Mouse (Mus musculus): Measurements from ENCODE around the gene Mbd6.

DNA sequence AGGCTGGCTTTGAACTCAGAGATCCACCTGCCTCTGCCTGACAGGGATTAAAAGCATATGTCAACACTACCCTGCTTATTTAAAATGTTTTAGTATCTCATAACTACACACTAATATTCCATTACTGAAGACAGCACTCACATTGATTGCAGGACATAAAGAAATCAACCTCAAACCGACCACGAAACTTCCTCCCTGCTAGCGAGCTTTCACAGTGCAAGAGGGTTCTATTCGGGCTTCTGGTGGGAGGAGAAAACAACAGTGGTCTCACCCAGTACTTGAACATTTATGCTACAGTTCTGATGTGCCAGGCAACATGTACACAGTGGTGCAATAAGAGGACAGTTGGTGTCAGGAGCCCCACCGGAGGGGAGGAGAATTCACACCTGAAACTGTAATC lies 38.0 kb downstream of the Mbd6 start:
- TF ChIP-seq POLR2A (IDR thresholded peaks at IDR 0.05; ENCODE audit: borderline replicate concordance, extremely low read depth, insufficient read depth, insufficient read length, poor library complexity, severe bottlenecking) (no peak), CTCF (IDR thresholded peaks at IDR 0.05; ENCODE audit: borderline replicate concordance, extremely low read depth, insufficient read depth, insufficient read length) (no peak)
